Mouse (Mus musculus) cortical plate, adult 2 months (tissue): ENCODE measurements around the gene Tead4. TPM values are rescaled to one million over a fixed set of nuclear protein-coding genes. Genes with fewer than 3 reads are reported as not detected.

Experiments used
- H3K27ac ChIP-seq: fragments of 200-500 bp; 2 replicates; pipeline ENCODE4 v1.5.1; 2012; ENCODE audit warnings: low read length, control low read depth, inconsistent platforms; ENCODE audit not compliant: insufficient read depth
- H3K4me1 ChIP-seq: fragments of 200-500 bp; 2 replicates; pipeline ENCODE4 v1.6.1; 2011; ENCODE audit warnings: low read length; ENCODE audit not compliant: control insufficient read depth, insufficient read depth
- H3K4me3 ChIP-seq: fragments of 200-500 bp; 2 replicates; pipeline ENCODE4 v1.5.1; 2011; ENCODE audit warnings: mild to moderate bottlenecking, low read length, control low read depth; ENCODE audit not compliant: insufficient read depth
- CTCF ChIP-seq: fragments of 200-500 bp; IDR thresholded peaks from 2 replicates; pipeline ENCODE4 v1.5.1; 2011; ENCODE audit warnings: mild to moderate bottlenecking, control low read depth, low read length; ENCODE audit not compliant: insufficient read depth; ENCODE audit errors: extremely low read depth
- POLR2A ChIP-seq: fragments of 200-500 bp; IDR thresholded peaks from 2 replicates; pipeline ENCODE4 v1.6.1; 2011; ENCODE audit warnings: mild to moderate bottlenecking, low read length, control low read depth; ENCODE audit not compliant: insufficient read depth; ENCODE audit errors: extremely low read depth
- polyA plus RNA-seq: library from polyadenylated mRNA; depleted of rRNA; stranded (reverse); fragments of >200 nt; gene quantifications from 2 replicates; pipeline ENCODE4 v1.2.3, GENCODE M21; 2012

Tead4 gene
- polyA plus RNA-seq, 1 experiment, result 0.63 TPM

DNA sequence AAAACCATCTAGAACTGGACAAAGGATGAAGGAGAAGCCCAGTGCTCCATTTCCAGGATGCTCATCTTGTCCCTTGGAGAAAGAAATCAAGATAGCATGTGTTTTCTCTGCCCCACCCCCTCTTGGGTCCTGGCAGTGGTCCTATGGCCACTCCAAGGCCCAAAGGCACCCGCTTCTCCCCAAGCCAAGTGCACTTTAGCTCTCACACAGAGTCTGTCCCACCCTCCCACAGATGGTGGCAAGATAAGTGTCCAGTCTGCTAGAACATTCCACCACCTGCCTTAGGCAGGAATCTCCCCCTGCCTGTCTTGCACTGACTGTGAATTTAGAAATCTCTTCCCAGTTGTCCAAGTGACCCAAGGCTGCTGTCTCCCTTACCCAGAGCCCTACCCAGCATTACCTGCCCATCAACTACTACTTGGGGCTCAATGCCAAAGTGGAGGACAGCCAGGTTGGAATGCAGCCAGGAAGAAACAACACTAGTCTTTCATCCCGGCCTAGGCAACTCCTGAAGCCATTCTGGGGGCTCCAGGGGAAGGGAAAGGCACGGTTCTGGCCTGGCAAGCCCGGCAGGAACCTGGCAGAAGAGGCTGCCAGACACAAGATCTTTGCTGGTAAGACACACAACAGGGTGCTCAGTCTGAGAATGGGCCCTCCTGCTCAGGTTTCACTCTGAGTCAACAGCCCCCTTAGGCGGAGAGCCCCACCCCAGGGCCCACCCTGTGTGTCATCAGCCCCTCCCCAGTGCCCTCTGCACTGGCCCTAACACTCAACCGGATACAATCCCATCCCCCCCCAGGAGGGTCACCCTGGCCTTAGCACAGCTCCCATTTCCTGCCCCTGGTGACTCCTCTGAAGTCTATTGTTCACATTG, 4.5 kb downstream of the Tead4 start:
- Histone ChIP-seq H3K27ac (no peak overlapping the region), H3K4me1 (no peaks in the 10 kb centered on the region), H3K4me3 (no peak overlapping the region)
- TF ChIP-seq CTCF, result no peak
- TF ChIP-seq POLR2A, result no peak

GRCm38 (mm10) chr6:128291284-128291683, 9.3 kb downstream of the Tead4 start:
- Histone ChIP-seq H3K4me1 (no peaks in the 10 kb centered on the region), H3K4me3 (no peak overlapping the region)
- no peak for TF ChIP-seq POLR2A
- no peak for TF ChIP-seq CTCF

GRCm38 (mm10) chr6:128288681-128289080, 11.9 kb downstream of the Tead4 start:
- Histone ChIP-seq H3K4me3 (no peak overlapping the region), H3K27ac (no peak overlapping the region), H3K4me1 (no peaks in the 10 kb centered on the region)
- no peak for TF ChIP-seq POLR2A
- no peak for TF ChIP-seq CTCF

More at GRCm38 (mm10) chr6:128291284-128291683, 9.3 kb downstream of the Tead4 start:
- no peak overlapping the region for H3K27ac ChIP-seq

DNA sequence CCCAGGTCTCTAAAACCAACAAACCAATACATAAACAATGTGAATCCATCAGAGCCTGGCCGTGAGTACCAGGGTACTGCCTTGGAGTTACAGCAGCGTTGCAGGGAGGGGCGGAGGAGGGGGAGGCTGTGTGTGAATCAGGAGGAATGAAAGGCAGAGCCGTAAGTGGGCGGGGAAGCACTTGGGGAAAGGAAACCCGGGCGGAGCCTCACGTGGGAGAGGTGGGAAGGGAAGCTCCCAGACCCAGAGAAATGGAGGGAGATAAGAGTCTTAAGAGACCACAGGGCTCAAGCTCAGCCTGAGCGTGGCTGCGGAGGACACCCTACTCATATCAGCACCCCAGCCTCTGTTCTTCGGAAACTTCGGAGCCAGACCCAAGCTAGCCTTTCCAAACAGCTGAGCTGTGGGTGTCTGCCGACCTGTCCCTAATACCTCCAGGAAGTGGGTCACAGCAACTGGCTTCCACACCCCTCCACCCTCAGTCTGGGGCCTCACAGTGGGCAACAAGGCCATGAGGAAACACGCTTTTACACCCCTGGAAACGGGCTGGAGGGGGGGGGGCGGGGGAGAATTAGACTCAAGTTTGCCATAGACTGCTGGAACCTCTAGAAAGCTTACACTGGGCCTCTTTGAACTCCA, 14.7 kb downstream of the Tead4 start:
- Histone ChIP-seq H3K4me1 (no peaks in the 10 kb centered on the region), H3K4me3 (no peak overlapping the region), H3K27ac (no peak overlapping the region)
- TF ChIP-seq CTCF, result no peak
- TF ChIP-seq POLR2A, result no peak

DNA sequence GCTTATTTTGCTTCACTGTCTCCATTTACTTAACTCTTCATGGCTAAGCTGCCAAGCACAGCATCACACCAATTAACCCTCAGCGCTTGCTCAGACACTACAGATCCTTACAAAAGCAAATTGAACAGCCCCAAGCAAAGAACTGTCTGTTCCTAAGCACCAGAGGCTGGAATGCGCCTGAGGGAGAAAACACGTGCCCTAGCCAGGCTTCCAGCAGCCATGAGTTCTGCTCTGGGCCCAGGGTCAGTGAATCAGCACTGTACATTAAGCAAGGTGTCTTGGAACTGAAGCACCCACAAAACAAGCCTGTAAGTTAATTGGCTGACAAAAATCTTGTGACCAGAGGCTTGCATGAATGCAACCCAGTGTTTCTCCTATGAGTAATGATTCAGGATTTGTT, 18.5 kb downstream of the Tead4 start:
- no peak overlapping the region for H3K27ac ChIP-seq
- no peaks in the 10 kb centered on the region for H3K4me1 ChIP-seq
- no peak overlapping the region for H3K4me3 ChIP-seq
- TF ChIP-seq CTCF (no peak), POLR2A (no peak)

DNA sequence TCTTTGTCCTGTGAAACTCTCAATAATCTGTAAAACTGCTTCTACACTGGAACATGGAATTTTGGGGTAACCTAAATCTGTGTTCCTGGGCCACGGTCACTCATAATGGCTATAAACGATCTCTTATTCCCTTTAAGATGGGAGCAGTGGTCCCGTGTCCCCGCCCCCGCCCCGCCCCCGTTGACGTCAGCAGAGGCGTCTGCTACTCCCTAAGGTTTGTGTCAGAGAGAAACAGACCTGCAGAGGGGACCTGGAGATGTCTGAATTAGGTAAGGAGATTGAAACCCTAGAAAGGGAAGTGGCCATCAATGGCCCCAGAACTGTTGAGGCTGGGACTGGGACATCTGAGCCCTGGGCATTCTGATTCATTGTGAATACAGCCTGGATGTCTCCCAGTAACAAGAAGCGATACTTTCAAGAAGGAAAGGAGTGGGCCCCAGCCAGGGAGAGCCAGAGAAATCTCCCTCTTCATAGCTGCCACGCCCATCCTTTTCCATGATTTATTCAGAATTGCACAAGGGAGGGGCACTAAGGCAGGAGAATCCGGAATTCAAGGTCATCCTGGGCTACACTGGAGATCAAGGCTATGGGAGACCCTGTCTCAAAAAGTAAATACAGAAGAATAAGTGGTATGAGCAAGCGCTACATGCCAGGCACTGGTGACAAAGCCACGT, 20.0 kb downstream of the Tead4 start:
- Histone ChIP-seq H3K4me3 (no peak overlapping the region), H3K27ac (no peak overlapping the region), H3K4me1 (no peaks in the 10 kb centered on the region)
- no peak for TF ChIP-seq POLR2A
- no peak for TF ChIP-seq CTCF

- no peak overlapping the region for H3K27ac ChIP-seq
- TF ChIP-seq CTCF (no peak), POLR2A (no peak)
- no peaks in the 10 kb centered on the region for H3K4me1 ChIP-seq
- H3K4me3 ChIP-seq, result no peak overlapping the region
These were observed 21.0 kb downstream of the Tead4 start for GRCm38 (mm10) chr6:128279608-128280007.

- no peak for TF ChIP-seq POLR2A
- no peak for TF ChIP-seq CTCF
- H3K4me1 ChIP-seq, result no peaks in the 10 kb centered on the region
- H3K27ac ChIP-seq, result no peak overlapping the region
- no peak overlapping the region for H3K4me3 ChIP-seq
These were observed 21.5 kb downstream of the Tead4 start for GRCm38 (mm10) chr6:128279099-128279498.

DNA sequence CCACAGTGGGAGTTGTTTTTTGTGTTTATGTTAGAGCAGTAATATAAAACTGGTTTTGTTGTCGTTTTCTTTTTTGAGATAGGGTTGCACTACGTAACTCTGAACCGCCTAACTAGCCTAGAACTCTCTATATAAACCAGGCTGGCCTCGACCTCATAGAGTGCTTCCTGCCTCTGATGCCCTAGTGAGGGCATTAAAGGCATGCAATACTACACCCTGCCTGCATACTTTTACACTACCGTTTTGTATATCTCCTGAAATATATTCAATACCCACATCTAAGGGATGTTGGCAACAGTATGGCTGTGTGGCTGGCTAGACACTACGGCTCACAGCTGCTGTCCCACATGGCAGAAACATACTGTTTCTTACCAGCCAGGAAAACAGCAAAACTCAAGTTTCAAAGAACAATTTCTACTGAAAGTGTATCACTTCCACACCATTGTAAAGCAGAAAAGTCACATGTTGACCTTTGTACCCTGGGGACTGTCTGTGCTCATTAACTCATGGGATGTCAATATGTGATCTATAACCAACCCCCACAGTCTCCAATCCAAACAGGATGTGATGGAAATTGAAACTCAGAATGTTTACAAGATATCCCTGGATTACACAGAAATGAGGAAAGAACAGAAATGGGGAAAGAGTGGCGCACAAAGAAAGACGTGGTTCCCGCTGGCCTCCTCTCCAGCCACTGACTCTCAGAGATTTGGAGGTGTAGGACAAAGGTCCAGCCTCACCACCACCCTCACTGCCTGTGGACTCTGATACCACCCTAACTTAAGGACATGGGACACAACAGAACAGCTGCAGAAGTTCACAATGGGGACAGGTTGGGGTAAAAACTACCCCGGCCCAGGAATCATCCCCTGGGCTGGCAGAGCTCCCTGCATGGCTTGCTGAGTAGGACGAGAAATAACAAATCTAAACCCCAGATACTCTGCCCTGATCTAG, 23.2 kb downstream of the Tead4 start:
- no peak overlapping the region for H3K4me3 ChIP-seq
- TF ChIP-seq CTCF (no peak), POLR2A (no peak)
- H3K4me1 ChIP-seq, result no peaks in the 10 kb centered on the region
- H3K27ac ChIP-seq, result no peak overlapping the region
